Mouse (Mus musculus) midbrain, postnatal 0 days (tissue): ENCODE measurements around the gene Hyal1. TPM values are rescaled to one million over a fixed set of nuclear protein-coding genes. Genes with fewer than 3 reads are reported as not detected.

Experiments used
- ATAC-seq: fragments of 200-750 bp; cut with Nextera tagmentation; 2 replicates; pipeline ENCODE4 v1.8.0; 2017; ENCODE audit warnings: moderate number of reproducible peaks, mild to moderate bottlenecking, moderate TSS enrichment, moderate library complexity; ENCODE audit not compliant: low FRiP score
- DNase-seq: peaks from one replicate; pipeline ENCODE4 v3.0.0-alpha.2; 2015; ENCODE audit warnings: low spot score
- H3K27ac ChIP-seq: fragments of 300-500 bp; sonication (generic); 2 replicates; pipeline ENCODE4 v1.5.1; 2014; ENCODE audit warnings: low read depth, mild to moderate bottlenecking, low read length, mixed read lengths
- H3K27me3 ChIP-seq: fragments of 300-500 bp; sonication (generic); 2 replicates; pipeline ENCODE4 v1.6.1; 2014; ENCODE audit warnings: low read length, control low read depth, mixed read lengths; ENCODE audit not compliant: insufficient read depth
- H3K36me3 ChIP-seq: fragments of 300-500 bp; sonication (generic); 2 replicates; pipeline ENCODE4 v1.6.1; 2014; ENCODE audit warnings: low read length, control low read depth, mixed read lengths; ENCODE audit not compliant: insufficient read depth
- H3K4me1 ChIP-seq: fragments of 300-500 bp; sonication (generic); 2 replicates; pipeline ENCODE4 v1.6.1; 2014; ENCODE audit warnings: mild to moderate bottlenecking, control low read depth, antibody characterized with exemption, low read length, mixed read lengths; ENCODE audit not compliant: insufficient read depth
- H3K4me2 ChIP-seq: fragments of 300-500 bp; sonication (generic); 2 replicates; pipeline ENCODE4 v1.6.1; 2014; ENCODE audit warnings: low read depth, mild to moderate bottlenecking, low read length, mixed read lengths; ENCODE audit not compliant: poor library complexity, severe bottlenecking
- H3K4me3 ChIP-seq: fragments of 300-500 bp; sonication (generic); 2 replicates; pipeline ENCODE4 v1.5.1; 2014; ENCODE audit warnings: low read depth, mild to moderate bottlenecking, low read length, moderate library complexity
- H3K9ac ChIP-seq: fragments of 300-500 bp; sonication (generic); replicated peaks from 2 replicates; pipeline ENCODE4 v1.6.1; 2014; ENCODE audit warnings: mild to moderate bottlenecking, low read length, moderate library complexity, mixed read lengths; ENCODE audit not compliant: poor library complexity, severe bottlenecking
- H3K9me3 ChIP-seq: fragments of 300-500 bp; sonication (generic); 2 replicates; pipeline ENCODE4 v1.6.1; 2016; ENCODE audit warnings: low read length, control low read depth
- CTCF ChIP-seq: IDR thresholded peaks from 2 replicates; pipeline ENCODE4 v1.5.1; 2016; ENCODE audit warnings: antibody characterized with exemption, mild to moderate bottlenecking
- WGBS: fragments of 180-500 bp; shearing (Covaris S2); extraction: QIAGEN DNeasy Blood & Tissue Kit; methylation state at CpG from one replicate; pipeline ENCODE4 v1.1.7; 2014; 5-methylcytosine and 5-hydroxymethylcytosine counted together
- polyA plus RNA-seq: library from polyadenylated mRNA; unstranded; fragments of >200 nt; fragmentation: Nextera tagmentation; extraction: Ambion mirVana; gene quantifications from 2 replicates; pipeline ENCODE4 v1.2.1, GENCODE M21; 2015
- total RNA-seq: library from RNA; depleted of rRNA; stranded (reverse); fragments of >200 nt; gene quantifications from 2 replicates; pipeline ENCODE4 v1.2.3, GENCODE M21; 2014

Gene Hyal1
- total and polyA plus RNA-seq, 2 experiments from 2014 or later = 2.9 to 3.5 TPM

GRCm38 (mm10) chr9:107612191-107612944 is 35.6 kb downstream of the Hyal1 start:
- H3K9ac ChIP-seq = peak overlapping the region; percentile 62
- peaks cover 28% of the 10 kb centered on the region for H3K36me3 ChIP-seq
- 3% methylated on average over 34 of the region's 48 CpGs for WGBS
- peaks cover 9% of the 10 kb centered on the region for H3K4me1 ChIP-seq
- TF ChIP-seq CTCF = peak; percentile 95
- H3K4me2 ChIP-seq = peak overlapping the region; percentile 56
- ATAC-seq = peak; percentile 92
- H3K27me3 ChIP-seq = no peaks in the 10 kb centered on the region
- H3K27ac ChIP-seq = peak overlapping the region; percentile 97
- peak overlapping the region; percentile 26; the same call in 1 of the 2 replicates for H3K4me3 ChIP-seq
- no peaks in the 10 kb centered on the region for H3K9me3 ChIP-seq
- peak; percentile 98 for DNase-seq

GRCm38 (mm10) chr9:107612945-107613569 is 36.3 kb downstream of the Hyal1 start:
- Histone ChIP-seq H3K4me3 (peak overlapping the region; percentile 26; the same call in 1 of the 2 replicates), H3K9ac (no peak overlapping the region), H3K4me2 (peak overlapping the region; percentile 56), H3K27me3 (no peaks in the 10 kb centered on the region), H3K9me3 (no peaks in the 10 kb centered on the region), H3K36me3 (peaks cover 33% of the 10 kb centered on the region), H3K4me1 (peaks cover 9% of the 10 kb centered on the region), H3K27ac (peak overlapping the region; percentile 97)
- ATAC-seq = peak; percentile 53; the same call in 1 of the 2 replicates
- WGBS = 8% methylated on average over 12 of the region's 12 CpGs
- peak; percentile 73 for DNase-seq
- TF ChIP-seq CTCF = no peak; the same call in 1 of the 2 replicates

GRCm38 (mm10) chr9:107615035-107615434 is 38.3 kb downstream of the Hyal1 start:
- H3K36me3 ChIP-seq = peaks cover 53% of the 10 kb centered on the region
- H3K27ac ChIP-seq = no peak overlapping the region
- WGBS = 39% methylated on average over 4 of the region's 4 CpGs

GRCm38 (mm10) chr9:107617461-107617860 is 40.7 kb downstream of the Hyal1 start:
- no peak overlapping the region for H3K27ac ChIP-seq
- WGBS = 82% methylated on average over 2 of the region's 2 CpGs
- H3K36me3 ChIP-seq = peaks cover 58% of the 10 kb centered on the region

More at GRCm38 (mm10) chr9:107615035-107615434, 38.3 kb downstream of the Hyal1 start:
- DNase-seq (no peak), ATAC-seq (no peak)
- no peak overlapping the region for H3K4me2 ChIP-seq
- no peak overlapping the region for H3K9ac ChIP-seq
- no peaks in the 10 kb centered on the region for H3K27me3 ChIP-seq
- TF ChIP-seq CTCF = no peak
- H3K9me3 ChIP-seq = no peaks in the 10 kb centered on the region
- H3K4me1 ChIP-seq = peaks cover 9% of the 10 kb centered on the region
- H3K4me3 ChIP-seq = no peak overlapping the region

GRCm38 (mm10) chr9:107618098-107618497 is 41.4 kb downstream of the Hyal1 start:
- 81% methylated on average over 6 of the region's 6 CpGs for WGBS

More at GRCm38 (mm10) chr9:107617461-107617860, 40.7 kb downstream of the Hyal1 start:
- Histone ChIP-seq H3K4me3 (no peak overlapping the region), H3K4me2 (no peak overlapping the region), H3K9ac (no peak overlapping the region), H3K9me3 (no peaks in the 10 kb centered on the region), H3K27me3 (no peaks in the 10 kb centered on the region), H3K4me1 (no peaks in the 10 kb centered on the region)
- DNase-seq (no peak), ATAC-seq (no peak)
- TF ChIP-seq CTCF = peak; percentile 50

More at GRCm38 (mm10) chr9:107618098-107618497, 41.4 kb downstream of the Hyal1 start:
- H3K27ac ChIP-seq = 0 out of 2 replicates have a peak overlapping the region, but pooled peaks have one; percentile 38
- no peak overlapping the region for H3K9ac ChIP-seq
- H3K4me1 ChIP-seq = no peaks in the 10 kb centered on the region
- ATAC-seq (no peak), DNase-seq (no peak)
- H3K36me3 ChIP-seq = peaks cover 58% of the 10 kb centered on the region
- H3K4me3 ChIP-seq = no peak overlapping the region
- no peak overlapping the region for H3K4me2 ChIP-seq
- TF ChIP-seq CTCF = no peak
- no peaks in the 10 kb centered on the region for H3K9me3 ChIP-seq
- no peaks in the 10 kb centered on the region for H3K27me3 ChIP-seq
